Mouse (Mus musculus): ENCODE measurements around the gene Nme4.
"Not testable (repeated sequence)": the region's sequence is repeated elsewhere in the genome, so short reads cannot be mapped to it uniquely, and the experiment has no call there.

Gene Nme4

DNA sequence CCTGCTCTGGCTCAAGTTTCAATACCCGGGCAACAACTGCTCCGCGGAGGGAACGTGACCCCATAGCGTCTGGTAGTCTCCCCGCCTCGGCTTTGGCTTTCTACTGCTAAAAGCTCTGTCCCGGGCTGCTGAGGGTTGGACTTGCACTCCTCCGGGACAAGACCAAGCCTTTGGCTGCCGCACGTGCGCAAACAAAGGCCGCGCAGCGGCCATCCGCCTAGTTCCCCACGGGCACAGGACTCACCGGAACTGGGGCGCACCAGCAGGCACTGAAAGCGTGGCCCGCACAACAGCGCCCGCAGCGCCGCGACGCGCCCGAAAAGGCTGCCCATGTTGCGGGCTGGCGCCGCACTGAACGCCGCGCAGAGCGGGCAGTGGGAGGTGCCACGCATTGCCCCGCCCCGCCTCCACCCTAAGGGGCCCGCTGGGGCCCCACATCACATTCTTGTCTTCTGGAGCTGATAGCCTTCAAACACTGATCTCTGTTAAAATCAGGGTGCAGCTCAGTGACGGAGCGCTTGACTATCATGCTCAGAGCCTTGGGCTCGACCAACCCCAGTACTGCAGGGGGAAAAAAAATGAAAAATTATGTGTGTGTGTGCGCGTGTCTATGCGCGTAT is at the start of gene Nme4:
Gene Nme4 (minus strand): TSS at position 482 of the 620 bp plus-strand sequence.
- peak; percentile 94 for DNase-seq

DNA sequence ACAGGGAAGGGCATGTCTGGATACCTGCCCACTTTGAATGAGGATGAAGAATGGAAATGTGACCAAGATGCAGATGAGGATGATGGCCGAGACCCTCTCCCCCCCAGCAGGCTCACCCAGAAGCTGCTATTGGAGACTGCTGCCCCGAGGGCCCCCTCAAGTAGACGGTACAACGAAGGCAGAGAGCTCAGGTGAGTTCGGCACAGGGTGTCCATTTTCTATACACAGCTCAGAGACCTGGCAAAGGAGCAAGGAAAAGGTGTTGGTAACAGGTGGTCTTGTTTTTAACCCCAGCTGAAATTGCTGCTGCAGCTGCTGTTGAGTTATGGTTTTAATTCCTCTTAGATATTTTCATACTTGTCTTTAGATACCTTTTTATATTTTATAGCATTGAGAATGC is 48.0 kb upstream of the Nme4 start:
- peak; percentile 65 for DNase-seq

- DNase-seq = peak; percentile 86
These were observed 47.4 kb upstream of the Nme4 start for GRCm38 (mm10) chr17:26142796-26143195.

DNA sequence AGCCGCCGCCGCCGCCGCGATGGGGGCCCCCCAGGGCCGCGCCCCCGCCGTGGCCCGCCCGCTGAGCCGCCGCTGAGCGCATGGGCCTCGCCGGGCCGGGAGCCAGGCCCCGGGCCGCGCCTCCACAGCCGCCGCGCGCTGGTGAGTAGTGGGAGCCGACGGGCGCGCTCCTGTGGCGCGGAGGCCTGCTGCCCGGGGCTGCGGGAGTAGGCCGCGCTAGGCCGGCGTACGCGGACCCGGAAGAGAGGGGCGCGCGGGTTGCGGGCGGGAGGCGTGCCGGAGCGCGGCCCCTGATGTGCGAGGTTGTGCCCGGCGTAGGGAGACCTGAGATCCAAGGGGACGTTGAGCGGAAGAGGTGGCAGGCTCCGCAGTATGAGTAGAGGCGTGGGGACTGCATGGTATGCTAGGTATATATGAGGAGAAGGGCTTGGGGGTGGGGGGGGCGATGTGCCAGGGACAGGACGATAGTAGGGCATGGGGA is 43.5 kb upstream of the Nme4 start:
- DNase-seq = no peak

GRCm38 (mm10) chr17:26138239-26138836 is 42.9 kb upstream of the Nme4 start, which contains the start of gene Axin1:
TSS of gene Axin1 (plus strand) at chr17:26138688.
- peak; percentile 100 for DNase-seq

- peak; percentile 91 for DNase-seq
These were observed 42.3 kb upstream of the Nme4 start for GRCm38 (mm10) chr17:26137751-26138130.

DNA sequence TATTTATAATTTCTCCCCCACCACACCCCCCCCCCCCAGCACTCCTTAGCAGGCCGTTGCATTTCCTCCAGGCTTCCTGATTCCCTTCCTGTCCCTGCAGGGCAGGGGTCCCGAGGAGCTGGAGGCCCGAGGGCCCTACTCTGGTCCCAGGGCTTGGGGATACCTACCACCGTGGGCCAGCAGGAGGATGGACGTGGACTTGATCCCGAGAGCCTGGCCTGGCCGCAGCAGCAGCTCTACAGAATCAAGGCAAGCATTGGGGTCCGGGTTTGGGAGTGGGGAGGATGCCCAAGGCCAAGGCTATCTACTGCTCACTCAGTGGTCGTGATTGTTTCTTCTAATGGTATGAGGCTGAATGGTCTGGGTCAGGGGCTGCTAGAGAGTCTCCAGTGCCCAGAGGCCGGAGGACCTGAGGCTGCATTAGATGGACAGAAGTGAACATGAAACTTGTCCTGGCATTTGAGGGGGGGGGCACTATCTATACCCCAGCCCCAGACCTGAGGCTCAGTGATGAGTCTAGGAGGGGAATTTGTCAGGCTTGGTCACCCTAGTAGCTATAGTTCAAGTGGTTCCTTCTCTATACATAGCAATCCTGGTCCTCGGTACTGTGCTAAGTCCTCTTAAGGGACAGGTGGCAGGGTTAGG is 41.8 kb upstream of the Nme4 start:
- peak; percentile 92 for DNase-seq

DNA sequence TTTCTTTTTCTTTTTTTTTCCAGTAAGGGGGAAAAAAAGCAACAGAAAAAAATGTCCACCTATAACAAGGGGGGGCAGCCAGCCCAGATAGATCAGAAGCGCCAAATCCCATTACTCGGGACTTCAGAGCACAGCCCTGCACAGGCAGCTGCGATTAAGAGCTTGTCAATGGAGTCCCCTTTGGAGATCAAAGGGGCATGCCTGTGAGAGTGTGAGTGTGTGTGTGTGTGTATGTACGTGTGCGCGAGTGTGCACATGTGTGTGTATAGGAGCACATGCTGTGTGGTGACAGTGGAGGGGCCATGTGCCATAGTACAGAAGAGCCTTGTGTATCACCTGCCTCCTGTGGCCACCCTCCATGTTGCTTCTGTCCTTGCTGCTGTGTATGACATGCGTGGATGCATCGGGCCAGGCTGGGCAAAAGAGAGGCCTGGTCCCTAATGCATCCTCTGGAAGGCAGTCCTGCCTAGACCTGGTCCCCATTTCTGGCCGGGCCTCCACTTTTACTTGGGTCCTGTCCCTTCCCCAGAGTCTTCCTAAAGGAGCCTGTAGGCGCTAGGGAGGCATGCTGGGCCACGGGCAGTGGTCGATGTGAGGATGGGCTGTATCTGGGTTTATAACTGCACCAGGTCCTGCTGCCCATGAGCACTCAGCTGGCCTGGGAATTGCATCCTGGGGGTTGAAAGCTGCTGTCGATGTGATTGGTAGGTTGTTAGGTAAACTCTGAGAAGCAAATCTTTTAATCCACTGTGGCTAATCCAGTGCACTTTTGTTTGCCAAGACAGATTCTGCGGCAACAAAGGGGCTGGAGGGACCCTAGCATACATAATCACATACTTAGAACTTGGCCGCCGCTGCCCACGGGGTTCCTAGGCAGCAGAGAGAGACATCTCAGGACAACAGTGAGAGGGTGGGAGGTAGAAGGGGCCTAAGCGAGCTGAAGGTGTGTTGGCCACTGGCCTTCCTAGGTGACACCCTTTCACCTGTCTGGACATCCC is 36.8 kb upstream of the Nme4 start:
- DNase-seq = peak; percentile 86

DNA sequence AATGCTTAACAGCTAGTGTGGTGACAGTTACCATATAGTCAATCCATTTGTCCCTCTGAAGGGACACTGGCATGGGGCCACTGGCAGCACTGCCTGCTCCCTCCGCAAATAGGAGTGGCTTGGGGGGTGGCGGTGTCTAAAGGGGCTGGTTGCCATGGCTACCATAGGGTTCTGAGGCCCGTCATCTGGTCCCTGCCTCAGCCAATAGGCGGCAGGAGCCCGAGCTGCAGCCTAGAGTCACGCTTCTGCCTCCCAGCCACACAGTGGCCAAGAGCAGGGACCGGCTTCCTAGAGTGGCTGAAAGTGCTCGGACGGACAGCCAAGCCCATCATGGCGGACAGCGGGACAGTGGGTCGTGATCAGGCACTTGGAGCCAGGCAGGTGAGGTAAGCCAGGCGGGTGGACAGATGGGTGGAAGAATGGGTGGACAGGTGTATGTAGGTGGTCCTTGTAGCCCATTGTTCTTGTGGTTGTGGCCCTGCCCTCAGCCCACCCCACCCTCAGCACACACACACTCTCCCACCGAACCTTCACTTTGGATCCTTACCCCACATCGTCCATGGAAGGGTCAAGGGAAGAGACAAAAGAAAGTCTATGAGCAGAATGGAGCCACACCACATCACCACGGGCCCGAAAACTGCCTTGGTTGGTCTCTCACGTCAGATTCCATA is 35.8 kb upstream of the Nme4 start:
- peak; percentile 88 for DNase-seq

- DNase-seq = peak; percentile 86
These were observed 29.8 kb upstream of the Nme4 start for GRCm38 (mm10) chr17:26125226-26125625.

DNA sequence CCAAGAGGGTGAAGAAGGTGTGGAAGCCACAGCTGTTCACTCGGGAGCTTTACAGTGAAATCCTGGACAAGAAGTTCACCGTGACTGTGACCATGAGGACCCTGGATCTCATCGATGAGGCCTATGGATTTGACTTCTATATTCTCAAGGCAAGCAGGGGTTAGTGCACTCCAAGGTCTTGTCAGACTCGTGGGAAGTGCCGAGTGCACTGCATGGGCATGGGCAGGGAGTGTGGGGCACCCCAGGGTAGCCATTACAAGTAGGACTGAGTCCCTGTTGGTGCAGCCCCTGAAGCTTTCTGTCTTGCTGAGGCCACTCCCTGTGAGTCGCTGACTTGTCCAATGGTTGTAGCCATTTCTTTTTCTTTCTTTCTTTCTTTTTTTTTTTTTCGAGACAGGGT is 29.2 kb upstream of the Nme4 start:
- DNase-seq = peak; percentile 87

DNA sequence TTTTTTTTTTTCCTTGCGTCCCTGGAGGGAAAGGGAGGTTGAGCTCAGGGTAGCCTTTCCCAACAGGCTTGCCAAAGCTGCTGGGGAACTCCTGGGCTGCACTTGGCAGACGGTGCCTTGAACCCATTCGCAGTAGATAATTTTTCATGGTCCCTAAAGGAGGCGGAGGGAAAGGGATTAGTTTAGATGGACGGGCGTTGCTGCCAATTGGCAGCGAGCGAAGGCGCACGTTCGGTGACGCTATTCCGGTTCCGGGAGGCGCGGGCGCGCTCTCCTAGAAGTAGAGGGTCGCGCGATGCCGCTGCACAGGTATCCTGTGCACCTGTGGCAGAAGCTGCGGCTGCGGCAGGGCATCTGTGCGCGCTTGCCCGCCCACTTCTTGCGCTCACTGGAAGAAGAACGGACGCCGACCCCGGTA is 27.9 kb upstream of the Nme4 start, which contains the start of gene Mrpl28:
Gene Mrpl28 (plus strand): TSS at position 234 of the 418 bp plus-strand sequence.
- DNase-seq = peak; percentile 99

- peak; percentile 91 for DNase-seq
These were observed 27.2 kb upstream of the Nme4 start for GRCm38 (mm10) chr17:26122431-26123140.

DNA sequence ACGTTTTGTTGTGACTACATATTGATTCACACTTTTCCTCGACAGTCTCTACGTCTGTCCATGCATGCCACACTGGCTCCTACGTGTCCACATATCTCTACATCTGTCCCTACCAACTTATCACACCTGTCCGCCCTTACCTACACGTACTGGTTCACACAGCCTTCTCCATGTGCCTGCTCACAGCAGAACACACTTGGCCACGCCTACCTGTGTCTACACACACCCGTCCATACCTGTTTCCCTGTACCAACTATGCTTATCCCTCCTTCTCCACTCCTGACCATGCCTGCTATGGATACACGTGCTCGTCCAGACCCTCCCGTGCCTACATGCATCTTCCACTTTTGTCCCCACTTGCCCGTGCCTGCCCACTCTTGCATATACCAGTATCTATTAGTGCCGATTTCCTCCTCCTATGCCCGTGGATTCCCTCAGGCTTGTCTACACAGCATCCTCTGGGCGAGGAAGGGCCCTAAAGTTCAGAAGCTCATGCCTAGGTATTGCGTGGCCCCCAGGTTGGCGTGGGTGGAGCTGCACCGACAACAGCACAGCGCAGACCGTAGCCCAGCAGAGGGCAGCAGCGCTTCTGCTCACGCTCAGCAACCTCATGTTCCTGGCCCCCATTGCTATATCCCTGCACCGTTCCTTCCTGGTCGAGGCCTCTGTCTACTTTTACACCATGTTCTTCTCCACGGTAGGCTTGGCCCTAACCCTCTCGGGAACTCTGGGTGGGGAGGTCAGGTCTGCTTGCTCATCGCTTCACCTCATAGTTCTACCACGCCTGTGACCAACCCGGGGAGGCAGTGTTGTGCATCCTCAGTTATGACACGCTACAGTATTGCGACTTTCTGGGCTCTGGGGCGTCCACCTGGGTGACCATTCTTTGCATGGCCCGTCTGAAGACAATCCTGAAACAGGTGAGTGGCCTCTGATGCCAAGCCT is 24.6 kb upstream of the Nme4 start:
- DNase-seq = peak; percentile 91

DNA sequence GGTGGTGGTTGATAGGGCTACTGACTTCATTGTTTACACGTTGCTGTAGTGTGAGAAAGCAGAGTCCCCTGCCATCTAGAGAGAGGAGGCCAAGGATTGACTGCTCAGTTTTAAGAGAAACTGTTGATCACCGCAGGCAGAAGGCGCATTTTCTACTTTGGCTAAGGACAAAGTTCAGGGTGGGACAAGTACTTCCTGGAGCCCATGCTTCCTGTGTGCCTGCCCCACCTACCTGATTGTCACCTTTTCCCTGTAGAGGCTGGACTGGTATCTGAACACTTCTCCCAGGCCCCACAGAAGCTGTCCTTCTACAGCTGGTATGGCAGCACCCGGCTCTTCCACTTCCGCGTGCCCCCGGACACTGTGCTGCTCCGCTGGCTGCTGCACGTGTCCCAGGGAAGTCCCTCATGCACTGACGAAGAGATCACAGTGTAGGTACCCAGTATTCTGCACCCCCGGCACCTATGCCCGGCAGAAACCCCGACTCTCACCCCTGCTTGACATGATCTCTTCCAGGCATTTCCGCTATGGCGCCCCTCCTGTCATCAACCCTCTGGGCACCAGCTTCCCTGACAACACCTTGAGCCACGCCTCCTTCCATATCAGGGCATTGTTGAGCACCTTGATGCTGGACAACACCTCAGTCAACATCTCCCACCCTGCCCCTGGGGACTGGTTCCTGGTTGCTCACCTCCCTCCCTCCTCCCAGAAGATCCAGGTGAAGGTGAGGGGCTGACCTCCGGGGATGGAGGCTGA is 21.3 kb upstream of the Nme4 start:
- no peak for DNase-seq

GRCm38 (mm10) chr17:26115956-26116487 is 20.6 kb upstream of the Nme4 start:
- DNase-seq = no peak

DNA sequence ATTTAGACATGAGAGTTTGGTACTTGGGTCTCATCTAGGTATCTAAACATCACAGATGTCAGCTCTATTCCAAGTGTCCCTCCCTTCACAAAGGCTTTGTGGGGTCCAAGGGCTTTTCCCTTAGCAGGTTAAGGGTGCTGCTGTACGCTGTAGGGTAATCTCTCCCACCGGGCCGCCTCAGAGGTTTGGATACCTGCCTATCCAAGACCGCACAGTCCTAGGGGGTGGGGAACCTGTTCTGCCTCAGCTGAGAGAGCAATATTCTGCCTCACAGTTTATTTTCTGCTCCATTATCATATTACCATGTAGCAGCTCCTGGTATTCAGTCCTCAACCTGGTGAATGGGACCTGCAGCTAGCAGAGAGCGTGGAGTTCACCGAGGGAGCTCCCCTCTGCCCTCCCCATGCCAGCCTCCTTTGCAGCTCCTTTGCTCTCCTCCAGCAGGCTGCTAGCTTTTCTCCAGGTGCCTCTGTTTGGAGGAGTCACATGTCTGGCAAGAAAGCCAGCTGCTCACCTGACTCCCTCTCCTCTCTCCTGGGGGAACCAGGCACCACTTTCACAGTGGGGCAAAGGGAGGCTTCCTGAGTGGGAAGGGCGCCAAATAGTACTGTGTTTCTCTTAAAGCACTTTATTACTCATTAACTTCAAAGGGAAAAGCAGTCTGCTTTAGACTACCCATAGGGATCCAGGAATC is 19.9 kb upstream of the Nme4 start:
- DNase-seq = peak; percentile 68

GRCm38 (mm10) chr17:26114461-26114860 is 19.1 kb upstream of the Nme4 start:
- not testable (repeated sequence) for DNase-seq

DNA sequence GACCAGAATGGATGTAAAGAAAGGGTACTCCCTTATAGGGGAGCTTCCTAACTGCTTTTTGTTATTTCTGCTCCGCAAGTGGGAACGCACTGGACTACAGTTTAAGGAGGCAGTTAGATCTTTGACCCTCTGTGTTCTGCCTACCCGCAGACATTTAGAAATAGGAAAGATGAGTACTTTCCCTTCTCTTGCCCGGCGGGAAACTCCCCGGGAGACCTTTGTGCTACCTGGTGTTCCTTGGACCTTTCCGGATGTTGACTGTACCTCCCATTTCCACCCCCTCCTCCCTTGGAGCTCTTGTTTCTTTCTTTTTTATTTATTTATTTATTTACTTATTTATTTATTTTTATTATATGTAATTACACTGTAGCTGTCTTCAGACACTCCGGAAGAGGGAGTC is 18.7 kb upstream of the Nme4 start:
- no peak for DNase-seq
